Mouse (Mus musculus): Measurements from ENCODE around the gene Spi1. TPM values are rescaled to one million over a fixed set of nuclear protein-coding genes. Genes with fewer than 3 reads are reported as not detected.

Gene Spi1
- polyA plus RNA-seq, 2 experiments: 10.6 to 14.1 TPM

- peak overlapping the region; percentile 90 for H3K4me2 ChIP-seq (replicated peaks; ENCODE audit: low read depth, low read length, severe bottlenecking)
- H3K9me3 ChIP-seq (ENCODE audit: control insufficient read depth, low read length): no peaks in the 10 kb centered on the region
- H3K27me3 ChIP-seq (ENCODE audit: control insufficient read depth, insufficient read depth, low read length): no peaks in the 10 kb centered on the region
- H3K9ac ChIP-seq (ENCODE audit: low read depth, low read length, severe bottlenecking): peak overlapping the region; percentile 73
- no peaks in the 10 kb centered on the region for H3K4me1 ChIP-seq (ENCODE audit: control insufficient read depth, insufficient read depth, low read length)
- WGBS: 13% methylated on average over 39 of the region's 42 CpGs
- H3K27ac ChIP-seq (replicated peaks; ENCODE audit: low read depth, low read length): no peak overlapping the region
- no peak for TF ChIP-seq POLR2A (IDR thresholded peaks at IDR 0.05; ENCODE audit: borderline replicate concordance, extremely low read depth, insufficient read depth, insufficient read length)
- peak; percentile 69; the same call in 1 of the 2 replicates for ATAC-seq (ENCODE audit: low FRiP score, low read depth)
- DNase-seq (ENCODE audit: low spot score): peak; percentile 84
- H3K4me3 ChIP-seq (replicated peaks; ENCODE audit: low read length): peak overlapping the region; percentile 45
- H3K36me3 ChIP-seq (ENCODE audit: control insufficient read depth, insufficient read depth, low read length): no peaks in the 10 kb centered on the region
Observed at GRCm38 (mm10) chr2:91114781-91115577, 32.8 kb downstream of the Spi1 start.

DNA sequence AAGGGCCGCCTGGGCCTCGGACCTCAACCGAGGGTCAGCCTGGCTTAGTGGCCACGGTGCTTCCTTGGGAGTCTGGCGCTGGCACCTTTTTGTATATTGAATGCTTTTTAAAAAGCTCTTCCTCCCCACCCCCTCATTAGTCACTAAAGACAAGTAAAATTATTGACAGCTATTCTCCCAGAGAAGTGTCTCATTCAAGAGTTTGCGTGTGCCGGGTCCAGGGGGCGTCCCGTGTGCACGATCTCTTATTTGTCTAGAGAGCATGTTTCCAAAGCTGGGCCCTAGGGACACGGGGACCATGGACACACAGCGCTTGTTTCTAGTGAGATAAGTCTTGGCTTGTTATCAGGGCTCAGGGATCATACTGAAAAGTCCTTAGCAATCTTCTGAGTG is 33.4 kb downstream of the Spi1 start:
- DNase-seq (ENCODE audit: low spot score) (no peak), ATAC-seq (ENCODE audit: low FRiP score, low read depth) (no peak)
- 37% methylated on average over 12 of the region's 12 CpGs for WGBS
- no peak overlapping the region for H3K27ac ChIP-seq (replicated peaks; ENCODE audit: low read depth, low read length)
- H3K4me1 ChIP-seq (ENCODE audit: control insufficient read depth, insufficient read depth, low read length): no peaks in the 10 kb centered on the region
- H3K9ac ChIP-seq (ENCODE audit: low read depth, low read length, severe bottlenecking): peak overlapping the region; percentile 73
- no peaks in the 10 kb centered on the region for H3K27me3 ChIP-seq (ENCODE audit: control insufficient read depth, insufficient read depth, low read length)
- no peak for TF ChIP-seq POLR2A (IDR thresholded peaks at IDR 0.05; ENCODE audit: borderline replicate concordance, extremely low read depth, insufficient read depth, insufficient read length)
- H3K4me3 ChIP-seq (replicated peaks; ENCODE audit: low read length): peak overlapping the region; percentile 45
- peak overlapping the region; percentile 90 for H3K4me2 ChIP-seq (replicated peaks; ENCODE audit: low read depth, low read length, severe bottlenecking)
- no peaks in the 10 kb centered on the region for H3K36me3 ChIP-seq (ENCODE audit: control insufficient read depth, insufficient read depth, low read length)
- no peaks in the 10 kb centered on the region for H3K9me3 ChIP-seq (ENCODE audit: control insufficient read depth, low read length)

- H3K4me1 ChIP-seq (ENCODE audit: control insufficient read depth, insufficient read depth, low read length): no peaks in the 10 kb centered on the region
- H3K27ac ChIP-seq (replicated peaks; ENCODE audit: low read depth, low read length): no peak overlapping the region
- H3K36me3 ChIP-seq (ENCODE audit: control insufficient read depth, insufficient read depth, low read length): no peaks in the 10 kb centered on the region
- H3K9me3 ChIP-seq (ENCODE audit: control insufficient read depth, low read length): no peaks in the 10 kb centered on the region
- WGBS: 82% methylated on average over 5 of the region's 5 CpGs
- no peak overlapping the region for H3K4me2 ChIP-seq (replicated peaks; ENCODE audit: low read depth, low read length, severe bottlenecking)
- no peaks in the 10 kb centered on the region for H3K27me3 ChIP-seq (ENCODE audit: control insufficient read depth, insufficient read depth, low read length)
- no peak for DNase-seq (ENCODE audit: low spot score)
- ATAC-seq (ENCODE audit: low FRiP score, low read depth): no peak
- no peak for TF ChIP-seq POLR2A (IDR thresholded peaks at IDR 0.05; ENCODE audit: borderline replicate concordance, extremely low read depth, insufficient read depth, insufficient read length)
- H3K9ac ChIP-seq (ENCODE audit: low read depth, low read length, severe bottlenecking): no peak overlapping the region
- no peak overlapping the region for H3K4me3 ChIP-seq (replicated peaks; ENCODE audit: low read length)
Observed at GRCm38 (mm10) chr2:91116842-91117241, 34.7 kb downstream of the Spi1 start.

GRCm38 (mm10) chr2:91117585-91118275 is 35.5 kb downstream of the Spi1 start, which contains the start of gene Mybpc3:
TSS of gene Mybpc3 (plus strand) at chr2:91118144.
- ATAC-seq (ENCODE audit: low FRiP score, low read depth) (no peak), DNase-seq (ENCODE audit: low spot score) (no peak)
- Histone ChIP-seq H3K4me1 (ENCODE audit: control insufficient read depth, insufficient read depth, low read length) (no peaks in the 10 kb centered on the region), H3K9ac (ENCODE audit: low read depth, low read length, severe bottlenecking) (no peak within 1 kb of the TSS), H3K9me3 (ENCODE audit: control insufficient read depth, low read length) (no peaks in the 10 kb centered on the region), H3K4me3 (replicated peaks; ENCODE audit: low read length) (no peak within 1 kb of the TSS), H3K27me3 (ENCODE audit: control insufficient read depth, insufficient read depth, low read length) (no peaks in the 10 kb centered on the region), H3K36me3 (ENCODE audit: control insufficient read depth, insufficient read depth, low read length) (no peaks in the 10 kb centered on the region), H3K4me2 (replicated peaks; ENCODE audit: low read depth, low read length, severe bottlenecking) (no peak within 1 kb of the TSS), H3K27ac (replicated peaks; ENCODE audit: low read depth, low read length) (no peak within 1 kb of the TSS)
- TF ChIP-seq POLR2A (IDR thresholded peaks at IDR 0.05; ENCODE audit: borderline replicate concordance, extremely low read depth, insufficient read depth, insufficient read length): no peak
- 76% methylated on average over 11 of the region's 11 CpGs for WGBS

- Histone ChIP-seq H3K27ac (replicated peaks; ENCODE audit: low read depth, low read length) (no peak overlapping the region), H3K9me3 (ENCODE audit: control insufficient read depth, low read length) (no peaks in the 10 kb centered on the region), H3K27me3 (ENCODE audit: control insufficient read depth, insufficient read depth, low read length) (no peaks in the 10 kb centered on the region), H3K36me3 (ENCODE audit: control insufficient read depth, insufficient read depth, low read length) (no peaks in the 10 kb centered on the region), H3K4me2 (replicated peaks; ENCODE audit: low read depth, low read length, severe bottlenecking) (no peak overlapping the region), H3K9ac (ENCODE audit: low read depth, low read length, severe bottlenecking) (no peak overlapping the region), H3K4me1 (ENCODE audit: control insufficient read depth, insufficient read depth, low read length) (no peaks in the 10 kb centered on the region), H3K4me3 (replicated peaks; ENCODE audit: low read length) (no peak overlapping the region)
- ATAC-seq (ENCODE audit: low FRiP score, low read depth) (no peak), DNase-seq (ENCODE audit: low spot score) (no peak)
- TF ChIP-seq POLR2A (IDR thresholded peaks at IDR 0.05; ENCODE audit: borderline replicate concordance, extremely low read depth, insufficient read depth, insufficient read length): no peak
- WGBS: 62% methylated on average over 1 of the region's 1 CpGs
Observed at GRCm38 (mm10) chr2:91118647-91119046, 36.5 kb downstream of the Spi1 start.

Data from limb, embryonic 14.5 days (tissue).